Mouse (Mus musculus): ENCODE results near the gene Bcl11a.

- TF ChIP-seq POLR2A (IDR thresholded peaks at IDR 0.05; ENCODE audit: borderline replicate concordance, insufficient read depth, low read length), result no peak
- TF ChIP-seq CTCF (IDR thresholded peaks at IDR 0.05; ENCODE audit: borderline replicate concordance, insufficient read depth, low read depth, low read length), result no peak
Observed at GRCm38 (mm10) chr11:24079392-24080391, 1.8 kb downstream of the Bcl11a start.

All from cerebellum, adult 2 months (tissue).